Mouse (Mus musculus): ENCODE measurements around the gene Fam135a. TPM values are rescaled to one million over a fixed set of nuclear protein-coding genes. Genes with fewer than 3 reads are reported as not detected.
"Not testable (repeated sequence)": the region's sequence is repeated elsewhere in the genome, so short reads cannot be mapped to it uniquely, and the experiment has no call there.

Fam135a gene
- total and polyA plus RNA-seq, 2 experiments from 2014 or later, result 22.0 to 38.0 TPM

DNA sequence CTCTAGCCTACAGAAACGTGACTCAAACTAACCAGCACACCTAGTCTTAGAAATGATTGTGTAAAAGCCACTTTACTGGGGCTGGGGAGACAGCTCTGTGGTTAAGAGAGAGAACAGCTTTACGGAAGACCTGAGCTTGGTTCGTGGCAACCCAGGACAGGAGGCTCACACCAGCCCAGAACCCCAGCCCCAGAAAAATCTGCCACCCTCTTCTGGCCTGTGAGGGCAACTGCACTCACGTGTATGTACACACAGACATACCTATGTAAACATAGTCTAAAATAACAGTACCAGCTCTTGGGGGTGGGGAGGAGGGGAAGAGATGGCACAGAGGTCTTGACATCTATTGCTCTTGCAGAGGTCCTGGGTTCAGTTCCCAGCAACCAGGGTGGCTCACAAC is 104.7 kb downstream of the Fam135a start:
- DNase-seq (ENCODE audit: low spot score), result no peak
- no peaks in the 10 kb centered on the region for H3K27me3 ChIP-seq (ENCODE audit: insufficient read depth, low read length)
- no peak for ATAC-seq (ENCODE audit: low FRiP score)
- H3K4me2 ChIP-seq (ENCODE audit: low read depth, low read length, poor library complexity, severe bottlenecking), result no peak overlapping the region
- no peak overlapping the region for H3K9ac ChIP-seq (replicated peaks; ENCODE audit: low read length, poor library complexity, severe bottlenecking)
- no peaks in the 10 kb centered on the region for H3K4me1 ChIP-seq (ENCODE audit: insufficient read depth, low read length)
- WGBS, result 97% methylated on average over 4 of the region's 4 CpGs
- H3K4me3 ChIP-seq (ENCODE audit: low read depth, low read length), result no peak overlapping the region
- H3K27ac ChIP-seq (ENCODE audit: low read depth, low read length), result no peak overlapping the region
- H3K36me3 ChIP-seq (ENCODE audit: insufficient read depth, low read length), result peaks cover 7% of the 10 kb centered on the region; the same call in 1 of the 2 replicates
- no peaks in the 10 kb centered on the region for H3K9me3 ChIP-seq (ENCODE audit: low read length)
- no peak for TF ChIP-seq CTCF (IDR thresholded peaks at IDR 0.05)

DNA sequence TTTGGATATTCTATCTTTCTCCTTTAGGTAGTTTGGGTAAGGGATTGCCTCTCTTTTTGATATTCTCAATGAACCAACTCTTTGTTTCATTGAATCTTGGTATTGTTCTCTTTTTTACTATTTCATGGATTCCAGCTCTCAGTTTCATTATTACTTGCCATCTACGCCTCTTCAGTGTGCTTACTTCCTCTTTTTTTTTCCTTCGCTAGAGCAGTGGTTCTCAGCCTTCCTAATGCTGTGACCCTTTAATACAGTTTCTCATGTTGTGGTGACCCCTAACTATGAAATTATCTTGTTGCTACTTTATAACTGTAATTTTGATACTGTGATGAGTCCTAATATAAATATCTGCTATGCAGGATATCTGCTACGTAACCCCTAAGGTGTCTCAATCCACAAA is 117.0 kb downstream of the Fam135a start:
- Histone ChIP-seq H3K27me3 (ENCODE audit: insufficient read depth, low read length) (no peaks in the 10 kb centered on the region), H3K9ac (replicated peaks; ENCODE audit: low read length, poor library complexity, severe bottlenecking) (no peak overlapping the region), H3K36me3 (ENCODE audit: insufficient read depth, low read length) (no peaks in the 10 kb centered on the region), H3K4me2 (ENCODE audit: low read depth, low read length, poor library complexity, severe bottlenecking) (no peak overlapping the region), H3K4me1 (ENCODE audit: insufficient read depth, low read length) (no peaks in the 10 kb centered on the region), H3K27ac (ENCODE audit: low read depth, low read length) (no peak overlapping the region), H3K4me3 (ENCODE audit: low read depth, low read length) (no peak overlapping the region), H3K9me3 (ENCODE audit: low read length) (no peaks in the 10 kb centered on the region)
- ATAC-seq (ENCODE audit: low FRiP score), result no peak
- TF ChIP-seq CTCF (IDR thresholded peaks at IDR 0.05), result no peak
- DNase-seq (ENCODE audit: low spot score), result no peak
- 94% methylated on average over 3 of the region's 3 CpGs for WGBS

DNA sequence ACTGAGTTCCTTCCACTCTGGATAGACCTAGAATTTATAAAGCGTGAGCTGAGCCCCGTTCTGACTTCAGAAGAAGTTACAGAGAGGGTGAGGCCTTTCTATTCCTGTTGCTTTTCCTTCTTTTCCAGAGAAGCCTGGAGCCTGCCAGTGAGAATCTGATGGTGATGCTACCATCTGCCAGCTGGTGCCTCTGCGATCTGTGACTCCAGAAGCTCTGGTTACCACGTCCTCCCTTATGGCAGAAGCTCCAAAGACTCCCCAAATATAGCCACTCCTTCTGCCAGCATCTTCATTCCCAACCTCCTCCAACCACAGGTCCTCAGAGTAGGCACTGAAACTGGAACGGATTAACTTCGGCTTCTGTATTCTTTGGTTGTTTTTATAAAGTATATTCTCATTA is 121.9 kb downstream of the Fam135a start:
- H3K27ac ChIP-seq (ENCODE audit: low read depth, low read length), result no peak overlapping the region
- no peaks in the 10 kb centered on the region for H3K27me3 ChIP-seq (ENCODE audit: insufficient read depth, low read length)
- no peaks in the 10 kb centered on the region for H3K9me3 ChIP-seq (ENCODE audit: low read length)
- ATAC-seq (ENCODE audit: low FRiP score), result no peak
- no peaks in the 10 kb centered on the region for H3K36me3 ChIP-seq (ENCODE audit: insufficient read depth, low read length)
- no peak overlapping the region for H3K4me3 ChIP-seq (ENCODE audit: low read depth, low read length)
- no peaks in the 10 kb centered on the region for H3K4me1 ChIP-seq (ENCODE audit: insufficient read depth, low read length)
- WGBS, result 93% methylated on average over 6 of the region's 6 CpGs
- no peak overlapping the region for H3K9ac ChIP-seq (replicated peaks; ENCODE audit: low read length, poor library complexity, severe bottlenecking)
- no peak for TF ChIP-seq CTCF (IDR thresholded peaks at IDR 0.05)
- H3K4me2 ChIP-seq (ENCODE audit: low read depth, low read length, poor library complexity, severe bottlenecking), result no peak overlapping the region
- DNase-seq (ENCODE audit: low spot score), result no peak

DNA sequence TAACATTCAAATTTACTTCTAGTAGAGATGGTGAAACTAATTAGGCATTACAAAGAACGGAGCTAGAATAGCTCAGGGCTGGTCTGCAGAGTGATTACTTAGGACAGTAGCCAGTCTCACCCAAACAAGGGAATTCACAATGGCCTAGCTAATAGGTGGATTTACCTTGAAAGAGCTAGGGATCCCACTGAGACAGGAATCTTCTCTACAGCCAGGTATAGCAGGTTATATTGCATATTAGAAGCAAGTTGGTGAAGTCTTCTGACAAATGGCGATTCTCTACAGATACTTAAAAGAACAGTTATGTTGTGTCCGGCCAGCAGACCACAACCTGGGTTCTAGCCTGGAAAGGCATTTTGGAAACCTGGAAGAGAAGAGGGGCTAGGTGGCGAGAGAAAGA is 129.0 kb downstream of the Fam135a start:
- H3K27ac ChIP-seq (ENCODE audit: low read depth, low read length); ATAC-seq (ENCODE audit: low FRiP score); H3K4me2 ChIP-seq (ENCODE audit: low read depth, low read length, poor library complexity, severe bottlenecking); H3K4me1 ChIP-seq (ENCODE audit: insufficient read depth, low read length); H3K4me3 ChIP-seq (ENCODE audit: low read depth, low read length); DNase-seq (ENCODE audit: low spot score); H3K9me3 ChIP-seq (ENCODE audit: low read length); H3K9ac ChIP-seq (replicated peaks; ENCODE audit: low read length, poor library complexity, severe bottlenecking); H3K36me3 ChIP-seq (ENCODE audit: insufficient read depth, low read length); H3K27me3 ChIP-seq (ENCODE audit: insufficient read depth, low read length): not testable (repeated sequence)
- 91% methylated on average over 3 of the region's 4 CpGs for WGBS

DNA sequence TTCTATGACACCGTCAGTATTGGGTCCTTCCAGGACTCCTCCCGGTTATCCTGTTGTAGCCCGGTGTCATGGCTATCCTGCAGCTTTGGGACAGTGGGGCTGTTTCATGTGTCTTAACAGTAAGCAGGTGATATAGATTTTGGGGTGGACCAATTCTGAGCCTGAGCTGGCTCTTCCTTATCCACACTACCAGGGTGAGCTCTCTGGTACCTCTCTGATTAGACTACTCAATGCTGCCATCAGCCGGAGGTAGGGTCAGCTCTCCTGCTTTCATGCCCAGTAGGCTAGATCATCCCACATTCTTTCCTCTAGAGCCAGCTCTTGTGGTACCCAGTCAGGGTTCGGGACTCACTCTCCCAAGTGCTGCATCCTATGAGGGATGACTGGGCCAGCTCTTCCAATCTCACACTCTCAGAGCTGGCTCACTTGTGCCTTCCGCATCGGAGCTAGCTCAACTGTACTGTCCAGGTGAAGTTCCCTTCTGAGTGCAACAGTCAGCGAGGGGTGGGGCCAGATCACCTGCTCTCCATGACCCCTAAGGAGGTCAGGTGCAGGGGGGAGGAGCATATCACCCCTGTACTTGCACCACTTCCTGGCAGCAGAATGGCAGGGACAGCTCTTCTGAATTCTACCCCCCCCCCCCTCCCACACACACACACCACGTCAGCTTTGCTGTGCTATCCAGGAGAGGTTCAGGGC is 132.0 kb downstream of the Fam135a start:
- Histone ChIP-seq H3K27me3 (ENCODE audit: insufficient read depth, low read length) (no peaks in the 10 kb centered on the region), H3K4me1 (ENCODE audit: insufficient read depth, low read length) (no peaks in the 10 kb centered on the region), H3K4me3 (ENCODE audit: low read depth, low read length) (no peak overlapping the region), H3K4me2 (ENCODE audit: low read depth, low read length, poor library complexity, severe bottlenecking) (no peak overlapping the region), H3K36me3 (ENCODE audit: insufficient read depth, low read length) (no peaks in the 10 kb centered on the region), H3K27ac (ENCODE audit: low read depth, low read length) (no peak overlapping the region), H3K9ac (replicated peaks; ENCODE audit: low read length, poor library complexity, severe bottlenecking) (no peak overlapping the region), H3K9me3 (ENCODE audit: low read length) (no peaks in the 10 kb centered on the region)
- TF ChIP-seq CTCF (IDR thresholded peaks at IDR 0.05), result no peak
- 84% methylated on average over 9 of the region's 9 CpGs for WGBS
- ATAC-seq (ENCODE audit: low FRiP score) (no peak), DNase-seq (ENCODE audit: low spot score) (no peak)

DNA sequence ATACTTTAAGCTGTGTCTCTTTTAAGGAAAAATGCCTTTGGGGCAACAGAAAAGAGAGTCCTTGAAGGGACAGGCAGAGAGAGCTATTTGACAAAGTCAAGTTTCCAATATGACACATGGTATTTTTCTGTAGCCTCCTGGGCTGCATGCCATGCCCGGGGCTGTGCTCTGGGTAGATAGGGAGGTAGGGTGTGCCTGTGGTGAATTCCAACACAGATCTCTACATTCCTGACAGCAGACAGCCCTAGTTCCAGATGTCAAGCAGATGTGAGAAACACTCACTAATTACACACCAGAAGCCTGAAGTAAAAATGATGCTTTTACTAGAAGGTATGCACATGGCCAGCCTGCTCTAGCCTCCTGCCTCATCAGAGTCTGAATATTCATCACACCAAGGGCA is 133.9 kb downstream of the Fam135a start:
- H3K27ac ChIP-seq (ENCODE audit: low read depth, low read length), result no peak overlapping the region
- H3K4me2 ChIP-seq (ENCODE audit: low read depth, low read length, poor library complexity, severe bottlenecking), result no peak overlapping the region
- H3K4me3 ChIP-seq (ENCODE audit: low read depth, low read length), result no peak overlapping the region
- H3K9me3 ChIP-seq (ENCODE audit: low read length), result no peaks in the 10 kb centered on the region
- no peak for ATAC-seq (ENCODE audit: low FRiP score)
- WGBS, result 83% methylated on average over 1 of the region's 1 CpGs
- no peaks in the 10 kb centered on the region for H3K36me3 ChIP-seq (ENCODE audit: insufficient read depth, low read length)
- no peak for DNase-seq (ENCODE audit: low spot score)
- no peak overlapping the region for H3K9ac ChIP-seq (replicated peaks; ENCODE audit: low read length, poor library complexity, severe bottlenecking)
- TF ChIP-seq CTCF (IDR thresholded peaks at IDR 0.05), result no peak
- no peaks in the 10 kb centered on the region for H3K27me3 ChIP-seq (ENCODE audit: insufficient read depth, low read length)
- no peaks in the 10 kb centered on the region for H3K4me1 ChIP-seq (ENCODE audit: insufficient read depth, low read length)

Other genes with a start within 250 kb of the Fam135a start
- 85.7 and 105 TPM in 2 replicates for gene Smap1, start 178.0 kb downstream of the Fam135a start, total RNA-seq (2014; rRNA removed)
- gene Smap1, start 178.0 kb downstream of the Fam135a start, polyA plus RNA-seq (2015; fragmentation: Nextera tagmentation; extraction: Ambion mirVana), result 164 and 181 TPM in 2 replicates
- 41.3 and 46.9 TPM in 2 replicates for gene Sdhaf4, start 94.7 kb downstream of the Fam135a start, total RNA-seq (2014; rRNA removed)
- 103 and 111 TPM in 2 replicates for gene Sdhaf4, start 94.7 kb downstream of the Fam135a start, polyA plus RNA-seq (2015; fragmentation: Nextera tagmentation; extraction: Ambion mirVana)
- gene Col9a1, start 77.3 kb upstream of the Fam135a start, total RNA-seq (2014; rRNA removed), result 1.7 and 2.2 TPM in 2 replicates
- gene Col9a1, start 77.3 kb upstream of the Fam135a start, polyA plus RNA-seq (2015; fragmentation: Nextera tagmentation; extraction: Ambion mirVana), result 1.2 and 1.6 TPM in 2 replicates

All from midbrain, postnatal 0 days (tissue).